Mouse (Mus musculus): ENCODE results near the gene Chp1.
"Not testable (repeated sequence)": the region's sequence is repeated elsewhere in the genome, so short reads cannot be mapped to it uniquely, and the experiment has no call there.

DNA sequence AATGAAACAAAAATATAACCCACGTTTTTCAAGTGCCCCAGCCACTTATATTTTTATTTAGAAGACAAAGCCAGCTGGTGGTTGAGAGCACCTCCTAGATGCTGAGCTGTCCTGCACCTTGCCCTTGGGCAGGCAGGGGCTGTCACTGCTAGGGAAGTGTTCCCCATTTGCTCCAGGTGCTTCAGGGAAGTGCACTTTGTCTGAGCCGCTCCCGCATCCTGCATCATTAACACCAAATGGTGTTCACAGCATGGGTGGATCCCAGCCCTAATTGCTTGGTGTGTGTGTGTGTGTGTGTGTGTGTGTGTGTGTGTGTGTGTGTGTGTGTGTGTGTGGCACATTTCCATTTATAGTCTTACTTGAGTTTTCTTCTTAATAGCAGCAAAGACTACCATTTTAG is 54.1 kb downstream of the Chp1 start:
- not testable (repeated sequence) for TF ChIP-seq POLR2A (IDR thresholded peaks at IDR 0.05; ENCODE audit: borderline replicate concordance, extremely low read depth, insufficient read depth, insufficient read length, poor library complexity, severe bottlenecking); CTCF (IDR thresholded peaks at IDR 0.05; ENCODE audit: borderline replicate concordance, extremely low read depth, insufficient read depth, insufficient read length)

All from brain, embryonic 14.5 days (tissue).